Mouse (Mus musculus) lung, postnatal 0 days (tissue): ENCODE results near the gene Msi2. TPM values are rescaled to one million over a fixed set of nuclear protein-coding genes. Genes with fewer than 3 reads are reported as not detected.
A peak's percentile ranks its signal among the peaks of the same experiment; 100 is the strongest.

Source experiments
- ATAC-seq: fragments of 200-750 bp; cut with Nextera tagmentation; 2 replicates; pipeline ENCODE4 v1.8.0; 2017; ENCODE audit warnings: moderate library complexity
- DNase-seq: peaks from one replicate; pipeline ENCODE4 v3.0.0-alpha.2; 2016; ENCODE audit warnings: low spot score
- H3K27ac ChIP-seq: fragments of 300-500 bp; sonication (generic); 2 replicates; pipeline ENCODE4 v1.5.1; 2014; ENCODE audit warnings: antibody characterized with exemption, mild to moderate bottlenecking, low read length, mixed read lengths
- H3K27me3 ChIP-seq: fragments of 300-500 bp; sonication (generic); replicated peaks from 2 replicates; pipeline ENCODE4 v1.6.1; 2014; ENCODE audit warnings: low read length, mixed read lengths; ENCODE audit not compliant: insufficient read depth
- H3K36me3 ChIP-seq: fragments of 300-500 bp; sonication (generic); 2 replicates; pipeline ENCODE4 v1.6.1; 2014; ENCODE audit warnings: low read length, mixed read lengths; ENCODE audit not compliant: insufficient read depth
- H3K4me1 ChIP-seq: fragments of 300-500 bp; sonication (generic); 2 replicates; pipeline ENCODE4 v1.6.1; 2014; ENCODE audit warnings: antibody characterized with exemption, low read depth, low read length, mixed read lengths; ENCODE audit not compliant: insufficient read depth
- H3K4me2 ChIP-seq: fragments of 300-500 bp; sonication (generic); replicated peaks from 2 replicates; pipeline ENCODE4 v1.6.1; 2014; ENCODE audit warnings: low read depth, mild to moderate bottlenecking, low read length, moderate library complexity, mixed read lengths
- H3K4me3 ChIP-seq: fragments of 300-500 bp; sonication (generic); 2 replicates; pipeline ENCODE4 v1.5.1; 2014; ENCODE audit warnings: low read depth, low read length
- H3K9ac ChIP-seq: fragments of 300-500 bp; sonication (generic); replicated peaks from 2 replicates; pipeline ENCODE4 v1.6.1; 2014; ENCODE audit warnings: low read depth, mild to moderate bottlenecking
- H3K9me3 ChIP-seq: fragments of 300-500 bp; sonication (generic); 2 replicates; pipeline ENCODE4 v1.6.1; 2016; ENCODE audit warnings: low read length, mixed read lengths
- CTCF ChIP-seq: IDR thresholded peaks from 2 replicates; pipeline ENCODE4 v1.5.1; 2016; ENCODE audit warnings: antibody characterized with exemption, mild to moderate bottlenecking
- EP300 ChIP-seq: IDR thresholded peaks from 2 replicates; pipeline ENCODE4 v1.6.1; 2016; ENCODE audit warnings: antibody characterized with exemption, mild to moderate bottlenecking, control low read depth
- WGBS: fragments of 180-500 bp; shearing (Covaris S2); extraction: QIAGEN DNeasy Blood & Tissue Kit; methylation state at CpG from one replicate; pipeline ENCODE4 v1.1.7; 2014; 5-methylcytosine and 5-hydroxymethylcytosine counted together
- polyA plus RNA-seq: library from polyadenylated mRNA; unstranded; fragments of >200 nt; fragmentation: Nextera tagmentation; extraction: Ambion mirVana; gene quantifications from 2 replicates; pipeline ENCODE4 v1.2.1, GENCODE M21; 2015

Msi2 gene
- polyA plus RNA-seq, 1 experiment from 2014 or later, result 12.6 TPM

DNA sequence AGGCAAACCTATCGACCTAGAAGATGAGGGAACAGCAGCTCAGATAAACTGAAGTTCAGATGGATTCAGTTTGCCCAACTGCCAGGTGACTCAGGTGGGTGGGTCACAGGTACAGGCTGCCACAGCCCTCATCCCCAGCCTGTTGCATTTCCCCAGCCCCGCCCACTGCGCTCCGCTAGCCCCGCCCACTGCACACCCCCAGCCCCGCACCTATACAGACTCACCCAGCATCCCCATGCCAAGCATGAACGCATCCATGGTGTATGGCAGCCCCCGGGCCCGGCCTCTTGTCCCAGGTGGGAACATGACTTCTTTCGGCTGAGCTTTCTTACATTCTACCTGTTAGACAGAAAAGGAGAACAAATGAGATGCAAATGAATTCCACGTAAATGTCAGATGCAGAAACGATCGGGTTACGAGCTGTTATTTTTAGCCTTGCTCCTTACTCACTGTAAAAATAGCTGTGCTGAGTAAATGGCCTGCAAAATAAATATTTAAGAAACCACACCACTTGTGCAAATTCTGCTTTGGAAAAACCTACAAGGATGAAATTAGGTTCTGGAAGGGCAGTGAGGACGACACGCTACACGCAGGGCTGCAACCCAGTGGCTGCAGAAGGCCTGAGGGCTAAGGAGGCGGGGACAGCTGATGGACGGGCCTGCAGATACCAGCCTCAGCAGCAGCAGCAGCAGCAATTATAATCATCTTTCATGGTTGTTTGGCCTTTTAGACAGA is 323.8 kb downstream of the Msi2 start:
- no peak overlapping the region for H3K4me2 ChIP-seq
- 68% methylated on average over 19 of the region's 19 CpGs for WGBS
- ATAC-seq, result no peak
- no peak overlapping the region for H3K4me3 ChIP-seq
- no peak overlapping the region for H3K27ac ChIP-seq
- TF ChIP-seq CTCF, result no peak
- no peak for TF ChIP-seq EP300
- H3K4me1 ChIP-seq, result no peaks in the 10 kb centered on the region
- no peak for DNase-seq
- H3K9me3 ChIP-seq, result no peaks in the 10 kb centered on the region
- no peaks in the 10 kb centered on the region for H3K27me3 ChIP-seq
- no peaks in the 10 kb centered on the region for H3K36me3 ChIP-seq
- H3K9ac ChIP-seq, result no peak overlapping the region

DNA sequence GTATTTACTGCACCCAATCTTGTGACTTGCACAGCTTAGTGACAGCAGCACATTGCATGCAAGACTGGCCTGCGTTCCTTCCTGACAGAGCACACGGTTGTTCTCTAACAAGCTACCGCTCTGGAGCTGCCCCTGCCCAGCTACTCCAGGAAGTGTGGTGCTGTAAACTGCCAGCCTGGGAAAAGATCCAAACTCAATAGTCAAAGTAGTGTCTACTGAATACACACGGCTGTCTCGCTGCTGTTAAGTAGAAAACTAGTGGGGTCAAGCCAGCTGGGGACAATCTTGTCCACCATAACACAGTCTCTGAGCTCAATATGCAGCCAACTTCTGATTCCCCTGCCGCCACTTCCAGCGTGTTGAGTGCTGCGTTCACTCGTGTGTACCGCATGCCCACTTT is 325.6 kb downstream of the Msi2 start:
- Histone ChIP-seq H3K4me1 (no peaks in the 10 kb centered on the region), H3K27me3 (no peaks in the 10 kb centered on the region), H3K36me3 (no peaks in the 10 kb centered on the region), H3K9ac (no peak overlapping the region), H3K9me3 (no peaks in the 10 kb centered on the region), H3K4me3 (no peak overlapping the region), H3K4me2 (no peak overlapping the region), H3K27ac (no peak overlapping the region)
- 44% methylated on average over 10 of the region's 10 CpGs for WGBS
- ATAC-seq (peak; percentile 44), DNase-seq (peak; percentile 61)
- TF ChIP-seq CTCF, result no peak
- no peak for TF ChIP-seq EP300

DNA sequence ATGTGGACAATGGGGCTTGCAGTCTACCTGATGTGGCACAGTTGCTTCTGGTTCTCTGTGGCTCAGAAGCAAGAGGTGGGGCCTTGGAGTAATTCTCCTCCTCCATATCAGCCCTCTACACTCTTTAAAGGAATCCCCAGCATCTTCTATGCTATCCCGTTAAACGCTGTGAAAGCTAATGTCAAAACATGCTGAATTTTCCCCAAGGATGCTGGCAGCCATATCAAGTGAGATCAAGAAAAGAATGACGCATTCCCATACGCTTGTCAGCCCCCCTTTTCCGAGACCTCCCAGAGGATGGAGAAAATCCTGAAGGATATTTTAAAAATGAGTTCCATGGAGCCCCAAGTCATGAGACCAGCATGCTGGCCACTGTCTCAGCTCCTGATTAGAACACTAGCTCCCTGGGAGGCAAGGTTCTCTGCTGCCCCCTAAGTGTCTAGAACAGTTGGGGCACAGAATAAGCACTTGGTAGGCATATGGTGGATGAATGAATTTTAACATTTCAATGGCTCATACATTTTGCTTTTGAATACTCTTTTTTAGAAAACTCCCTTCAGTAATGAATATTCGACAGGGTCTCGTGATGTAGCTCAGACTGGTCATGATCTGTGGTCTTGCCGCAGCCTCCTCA is 327.0 kb downstream of the Msi2 start:
- Histone ChIP-seq H3K4me1 (no peaks in the 10 kb centered on the region), H3K9ac (no peak overlapping the region), H3K9me3 (no peaks in the 10 kb centered on the region), H3K36me3 (no peaks in the 10 kb centered on the region), H3K4me2 (no peak overlapping the region), H3K27me3 (no peaks in the 10 kb centered on the region), H3K4me3 (no peak overlapping the region), H3K27ac (no peak overlapping the region)
- ATAC-seq, result no peak
- TF ChIP-seq CTCF (no peak), EP300 (no peak)
- WGBS, result 94% methylated on average over 8 of the region's 8 CpGs
- DNase-seq, result no peak

DNA sequence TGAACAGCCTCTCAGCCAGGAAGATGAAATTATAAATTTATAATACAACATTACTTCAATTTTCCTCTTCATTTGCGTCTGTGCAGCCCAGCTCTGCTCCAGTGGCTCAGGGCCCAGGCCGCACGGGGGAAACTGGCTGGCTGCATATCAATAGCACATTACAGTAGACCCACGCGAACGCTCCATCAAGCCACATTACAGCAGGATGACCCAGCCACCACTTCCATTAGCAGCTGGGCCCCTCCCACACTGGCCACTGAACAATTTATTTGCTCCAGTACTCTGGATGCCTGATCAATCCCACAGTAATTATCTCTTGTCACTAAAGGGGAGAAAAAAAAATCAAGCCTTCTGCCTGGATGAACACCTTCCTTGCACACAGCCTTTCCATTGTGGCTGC is 328.8 kb downstream of the Msi2 start:
- DNase-seq (no peak), ATAC-seq (no peak)
- Histone ChIP-seq H3K27ac (no peak overlapping the region), H3K36me3 (no peaks in the 10 kb centered on the region), H3K4me3 (no peak overlapping the region), H3K4me2 (no peak overlapping the region), H3K9ac (no peak overlapping the region), H3K4me1 (no peaks in the 10 kb centered on the region), H3K9me3 (no peaks in the 10 kb centered on the region), H3K27me3 (no peaks in the 10 kb centered on the region)
- WGBS, result 84% methylated on average over 6 of the region's 6 CpGs
- no peak for TF ChIP-seq EP300
- TF ChIP-seq CTCF, result no peak

DNA sequence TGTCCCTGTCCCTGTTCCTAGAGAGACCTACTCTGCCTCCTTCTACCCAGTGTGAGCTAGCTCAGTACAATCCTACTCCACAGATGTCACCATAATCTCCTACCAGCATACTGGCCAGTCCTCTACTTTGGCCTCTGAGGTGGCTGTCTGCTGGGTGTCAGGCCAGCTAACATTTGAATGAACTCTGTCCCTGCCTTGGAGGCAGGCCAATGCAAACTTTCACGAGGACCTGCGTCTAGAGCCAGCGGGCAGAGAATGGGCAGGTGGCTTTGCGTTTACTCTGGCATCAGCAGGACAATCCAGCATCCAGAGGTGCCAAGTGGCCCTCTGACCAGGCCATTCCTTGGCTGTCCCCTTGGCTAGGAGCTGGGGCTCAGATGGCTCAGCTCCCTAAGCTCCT is 331.4 kb downstream of the Msi2 start:
- Histone ChIP-seq H3K4me3 (no peak overlapping the region), H3K4me1 (no peaks in the 10 kb centered on the region), H3K27me3 (no peaks in the 10 kb centered on the region), H3K9me3 (no peaks in the 10 kb centered on the region), H3K36me3 (no peaks in the 10 kb centered on the region), H3K9ac (no peak overlapping the region), H3K27ac (no peak overlapping the region), H3K4me2 (no peak overlapping the region)
- peak; percentile 70 for ATAC-seq
- WGBS, result 62% methylated on average over 4 of the region's 4 CpGs
- TF ChIP-seq EP300, result no peak
- TF ChIP-seq CTCF, result no peak
- peak; percentile 69 for DNase-seq

DNA sequence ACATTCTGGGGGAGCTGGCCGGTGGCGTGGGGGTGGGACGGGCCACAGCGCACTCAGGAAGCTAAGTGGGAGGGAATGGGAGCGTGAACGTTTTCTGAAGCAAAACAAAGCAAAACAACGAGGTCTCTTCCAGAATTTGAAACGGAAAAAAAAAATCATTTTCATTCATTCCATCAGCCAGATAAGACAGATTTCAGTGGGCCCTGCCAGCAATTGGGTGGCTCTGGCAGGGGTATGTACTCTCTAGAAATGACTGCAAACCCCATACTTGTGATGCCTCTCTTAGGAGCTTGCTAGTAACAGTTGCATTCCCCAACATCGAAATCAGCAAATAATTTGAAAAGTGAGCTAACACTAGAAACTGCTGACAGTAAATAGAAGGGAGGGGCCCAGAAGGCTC is 335.9 kb downstream of the Msi2 start:
- whole genome bisulfite sequencing, result 65% methylated on average over 9 of the region's 9 CpGs
- ATAC-seq (no peak), DNase-seq (no peak)
- no peak overlapping the region for H3K27ac ChIP-seq
- TF ChIP-seq EP300 (no peak), CTCF (no peak)
- no peak overlapping the region for H3K4me2 ChIP-seq
- no peaks in the 10 kb centered on the region for H3K27me3 ChIP-seq
- H3K4me3 ChIP-seq, result no peak overlapping the region
- no peaks in the 10 kb centered on the region; the same call in 1 of the 2 replicates for H3K36me3 ChIP-seq
- H3K9ac ChIP-seq, result no peak overlapping the region
- no peaks in the 10 kb centered on the region for H3K4me1 ChIP-seq
- no peaks in the 10 kb centered on the region for H3K9me3 ChIP-seq
